Comparison of ENCODE assay signal across 9 mouse cellular contexts in genomic region chr11:110477961-110478869, GRCm38 (mm10).
A peak's percentile ranks its signal among the peaks of the same experiment; 100 is the strongest.
DNase-seq lines count a peak whose midpoint lies in the region; ATAC-seq lines count a peak whose summit lies in the region.
"Had no signal": no experiment of that assay in that cellular context is flagged by ENCODE, and none has a peak within 500 bp of the region (broad histone marks: within the 10 kb centered on the region; RNA-seq: fewer than 3 reads in every experiment).

No protein-coding gene starts in this region.

- H3K4me3 ChIP-seq in heart, embryonic 11.5 days (ENCODE audit: low read depth, low read length), result no peak overlapping the region
- no peak overlapping the region for H3K4me3 ChIP-seq in forebrain, embryonic 16.5 days (replicated peaks; ENCODE audit: low read length)

- 0 out of 2 replicates have a peak overlapping the region, but pooled peaks have one; percentile 16 for H3K9ac ChIP-seq in heart, embryonic 11.5 days (ENCODE audit: low read depth, low read length)
- H3K9ac ChIP-seq in forebrain, embryonic 16.5 days (replicated peaks; ENCODE audit: low read depth, low read length), result peak overlapping the region; percentile 38; the same call in 1 of the 2 replicates

- H3K36me3 ChIP-seq in heart, embryonic 11.5 days (ENCODE audit: control insufficient read depth, insufficient read depth, low read length), result no peaks in the 10 kb centered on the region
- H3K36me3 ChIP-seq in forebrain, embryonic 16.5 days (ENCODE audit: control insufficient read depth, insufficient read depth), result no peaks in the 10 kb centered on the region
- H3K36me3 ChIP-seq: limb, embryonic 13.5 days had no signal

- H3K9me3 ChIP-seq in heart, embryonic 11.5 days (replicated peaks; ENCODE audit: control insufficient read depth, low read length), result no peaks in the 10 kb centered on the region
- H3K9me3 ChIP-seq in forebrain, embryonic 16.5 days (ENCODE audit: control insufficient read depth, low read length), result no peaks in the 10 kb centered on the region
- H3K9me3 ChIP-seq: limb, embryonic 13.5 days had no signal

- H3K4me2 ChIP-seq in heart, embryonic 11.5 days, result no peak overlapping the region
- peak overlapping the region; percentile 27 for H3K4me2 ChIP-seq in forebrain, embryonic 16.5 days (ENCODE audit: low read length)

- H3K27me3 ChIP-seq in heart, embryonic 11.5 days (ENCODE audit: control insufficient read depth, insufficient read depth, low read length), result no peaks in the 10 kb centered on the region
- no peaks in the 10 kb centered on the region for H3K27me3 ChIP-seq in forebrain, embryonic 16.5 days (replicated peaks; ENCODE audit: control insufficient read depth, insufficient read depth, low read length)
- H3K27me3 ChIP-seq: limb, embryonic 13.5 days had no signal

- DNase-seq in heart, adult 18-20 months, result no peak
- peak; percentile 53 for DNase-seq in brain, adult 2 months (ENCODE audit: low read depth, low spot score)
- DNase-seq in embryo, embryonic 10 days (ENCODE audit: low spot score), result no peak
- no peak for DNase-seq in urinary bladder, postnatal 36 days (ENCODE audit: low spot score in 2 of 2)

- no peak for ATAC-seq in heart, embryonic 11.5 days (replicated peaks; ENCODE audit: insufficient number of reproducible peaks, low FRiP score, low TSS enrichment)
- ATAC-seq in forebrain, embryonic 16.5 days, result peak; percentile 77
- peak; percentile 58 for ATAC-seq in megakaryocyte progenitor cell, adult 5-6 weeks (replicated peaks; ENCODE audit: poor library complexity)
- no peak for ATAC-seq in activated CD4-positive, CD25-positive, alpha-beta regulatory T cell, adult 4 months

- WGBS in heart, embryonic 11.5 days (ENCODE audit: insufficient replicate concordance), result 64% methylated on average over 18 of the region's 18 CpGs
- 9% methylated on average over 18 of the region's 18 CpGs for WGBS in forebrain, embryonic 16.5 days

- peaks cover 12% of the 10 kb centered on the region for H3K4me1 ChIP-seq in heart, embryonic 11.5 days (ENCODE audit: control insufficient read depth, insufficient read depth, low read length)
- peaks cover 40% of the 10 kb centered on the region for H3K4me1 ChIP-seq in forebrain, embryonic 16.5 days (replicated peaks; ENCODE audit: control insufficient read depth, insufficient read depth, low read length)

- H3K27ac ChIP-seq in heart, embryonic 11.5 days (ENCODE audit: low read depth, low read length), result no peak overlapping the region
- peak overlapping the region; percentile 80 for H3K27ac ChIP-seq in forebrain, embryonic 16.5 days (ENCODE audit: low read length)
- H3K27ac ChIP-seq: limb, embryonic 13.5 days had no signal

Comparison
In these comparisons a context has a peak if more than half of its experiments do, and no peak if none do; other contexts are left out.
1. ATAC-seq: peak in forebrain, embryonic 16.5 days (single experiment) and megakaryocyte progenitor cell, adult 5-6 weeks (single experiment); none in heart, embryonic 11.5 days (single experiment) and activated CD4-positive, CD25-positive, alpha-beta regulatory T cell, adult 4 months (single experiment).